Mouse (Mus musculus) midbrain, embryonic 15.5 days (tissue): Measurements from ENCODE around the gene Ndrg4. TPM values are rescaled to one million over a fixed set of nuclear protein-coding genes. Genes with fewer than 3 reads are reported as not detected.
A peak's percentile ranks its signal among the peaks of the same experiment; 100 is the strongest.
"Not testable (repeated sequence)": the region's sequence is repeated elsewhere in the genome, so short reads cannot be mapped to it uniquely, and the experiment has no call there.

Source experiments
- ATAC-seq: fragments of 200-750 bp; cut with Nextera tagmentation; replicated peaks from 2 replicates; pipeline ENCODE4 v1.8.0; 2017; ENCODE audit warnings: moderate TSS enrichment
- H3K27ac ChIP-seq: fragments of 300-500 bp; sonication (generic); 2 replicates; pipeline ENCODE4 v1.5.1; 2015; ENCODE audit warnings: mild to moderate bottlenecking, inconsistent platforms
- H3K27me3 ChIP-seq: fragments of 300-500 bp; sonication (generic); replicated peaks from 2 replicates; pipeline ENCODE4 v1.6.1; 2015; ENCODE audit warnings: inconsistent platforms
- H3K36me3 ChIP-seq: fragments of 300-500 bp; sonication (generic); replicated peaks from 2 replicates; pipeline ENCODE4 v1.6.1; 2015; ENCODE audit warnings: inconsistent platforms
- H3K4me1 ChIP-seq: fragments of 300-500 bp; sonication (generic); 2 replicates; pipeline ENCODE4 v1.6.1; 2015; ENCODE audit warnings: inconsistent platforms
- H3K4me2 ChIP-seq: fragments of 300-500 bp; sonication (generic); 2 replicates; pipeline ENCODE4 v1.6.1; 2015; ENCODE audit warnings: inconsistent platforms, mild to moderate bottlenecking, moderate library complexity
- H3K4me3 ChIP-seq: fragments of 300-500 bp; sonication (generic); 2 replicates; pipeline ENCODE4 v1.5.1; 2015; ENCODE audit warnings: mild to moderate bottlenecking, inconsistent platforms
- H3K9ac ChIP-seq: fragments of 300-500 bp; sonication (generic); 2 replicates; pipeline ENCODE4 v1.6.1; 2015; ENCODE audit warnings: mild to moderate bottlenecking, inconsistent platforms
- H3K9me3 ChIP-seq: fragments of 300-500 bp; sonication (generic); 2 replicates; pipeline ENCODE4 v1.6.1; 2016; ENCODE audit warnings: inconsistent platforms
- WGBS: fragments of 180-500 bp; shearing (Covaris S2); methylation state at CpG from one replicate; pipeline ENCODE4 v1.1.7; 2015; ENCODE audit warnings: mixed read lengths; 5-methylcytosine and 5-hydroxymethylcytosine counted together
- polyA plus RNA-seq: library from polyadenylated mRNA; unstranded; fragments of >200 nt; fragmentation: Nextera tagmentation; extraction: Ambion mirVana; gene quantifications from 2 replicates; pipeline ENCODE4 v1.2.1, GENCODE M21; 2015

Ndrg4 gene
- polyA plus RNA-seq, 1 experiment from 2014 or later = 379 TPM

DNA sequence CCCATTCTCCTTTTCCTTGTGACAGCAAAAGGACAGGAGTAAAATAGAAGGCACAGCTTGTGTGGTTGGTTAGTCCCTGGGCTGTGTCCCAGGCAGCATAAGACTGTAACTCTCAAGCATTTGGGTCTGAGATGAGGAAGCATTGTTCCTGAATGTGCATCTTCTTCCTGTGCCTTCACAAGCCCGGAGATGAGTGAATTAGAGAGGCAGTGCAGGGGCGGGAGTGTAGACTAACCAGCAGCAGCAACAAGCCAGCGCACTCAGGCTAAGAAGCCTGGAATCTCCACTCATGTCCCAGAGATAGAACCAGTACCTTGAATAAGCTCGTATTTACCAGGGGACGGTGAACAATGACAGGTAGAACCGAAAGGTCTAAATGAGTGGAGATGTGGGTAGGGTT is 15.2 kb upstream of the Ndrg4 start:
- Histone ChIP-seq H3K4me3 (no peak overlapping the region), H3K4me2 (no peak overlapping the region), H3K4me1 (no peaks in the 10 kb centered on the region), H3K9ac (no peak overlapping the region), H3K9me3 (no peaks in the 10 kb centered on the region), H3K36me3 (no peaks in the 10 kb centered on the region), H3K27ac (no peak overlapping the region), H3K27me3 (no peaks in the 10 kb centered on the region)
- ATAC-seq = no peak
- 90% methylated on average over 6 of the region's 6 CpGs for WGBS

DNA sequence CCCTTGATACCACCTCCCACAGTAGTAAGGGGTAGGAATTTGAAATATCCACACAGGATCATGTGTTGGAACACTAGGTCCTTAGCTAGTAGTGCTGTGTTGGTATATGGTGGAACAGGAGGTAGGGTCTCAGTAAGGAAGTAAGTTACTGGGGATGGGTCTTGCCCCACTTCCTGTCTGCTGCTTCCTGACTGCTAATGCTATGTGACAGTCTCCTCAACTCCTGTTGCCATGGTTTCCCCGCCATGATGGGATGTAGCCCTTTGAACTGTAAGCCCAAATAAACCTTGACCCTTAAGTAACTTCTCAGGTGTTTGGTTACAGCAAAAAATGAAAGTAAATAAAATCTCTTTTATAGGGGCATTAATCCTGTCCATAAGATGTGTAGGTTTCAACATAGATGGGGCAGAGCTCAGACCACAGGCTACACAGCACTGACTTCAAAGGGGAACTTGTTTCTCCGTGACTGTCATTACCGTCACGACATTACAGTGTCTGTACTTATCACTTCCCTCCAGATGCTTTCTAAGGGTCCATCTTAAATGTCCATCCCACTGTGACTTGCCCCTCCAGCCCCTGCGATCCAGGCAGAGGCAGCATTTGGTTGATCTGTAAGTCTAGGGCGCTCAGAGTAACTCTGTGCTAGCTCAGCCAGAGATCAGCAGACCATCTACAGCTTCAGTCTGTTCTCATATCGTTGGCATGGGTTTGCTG is 13.7 kb upstream of the Ndrg4 start:
- no peak overlapping the region for H3K4me2 ChIP-seq
- H3K9me3 ChIP-seq = no peaks in the 10 kb centered on the region
- no peaks in the 10 kb centered on the region for H3K36me3 ChIP-seq
- no peak overlapping the region for H3K4me3 ChIP-seq
- H3K9ac ChIP-seq = no peak overlapping the region
- no peak overlapping the region for H3K27ac ChIP-seq
- 84% methylated on average over 7 of the region's 7 CpGs for WGBS
- H3K27me3 ChIP-seq = no peaks in the 10 kb centered on the region
- no peak for ATAC-seq
- no peaks in the 10 kb centered on the region for H3K4me1 ChIP-seq

DNA sequence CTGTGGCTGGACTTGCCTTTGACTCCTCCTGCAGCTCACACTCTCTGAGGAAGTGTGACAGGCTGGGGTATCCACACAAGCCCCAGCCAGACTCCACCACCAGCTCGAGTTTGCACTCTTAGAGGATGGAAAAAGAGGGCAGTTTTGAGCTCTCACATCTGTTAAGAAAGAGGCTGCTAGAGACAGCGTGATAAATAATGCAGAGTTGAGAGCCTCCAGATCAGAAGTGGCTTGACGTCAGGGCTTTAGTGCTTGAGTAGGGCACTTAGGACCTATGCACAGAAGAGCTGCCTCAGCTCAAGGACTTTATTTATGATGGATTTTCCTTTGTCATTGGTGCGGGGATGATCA is 13.2 kb upstream of the Ndrg4 start:
- H3K27ac ChIP-seq = no peak overlapping the region
- WGBS = 73% methylated on average over 4 of the region's 4 CpGs
- no peak for ATAC-seq

DNA sequence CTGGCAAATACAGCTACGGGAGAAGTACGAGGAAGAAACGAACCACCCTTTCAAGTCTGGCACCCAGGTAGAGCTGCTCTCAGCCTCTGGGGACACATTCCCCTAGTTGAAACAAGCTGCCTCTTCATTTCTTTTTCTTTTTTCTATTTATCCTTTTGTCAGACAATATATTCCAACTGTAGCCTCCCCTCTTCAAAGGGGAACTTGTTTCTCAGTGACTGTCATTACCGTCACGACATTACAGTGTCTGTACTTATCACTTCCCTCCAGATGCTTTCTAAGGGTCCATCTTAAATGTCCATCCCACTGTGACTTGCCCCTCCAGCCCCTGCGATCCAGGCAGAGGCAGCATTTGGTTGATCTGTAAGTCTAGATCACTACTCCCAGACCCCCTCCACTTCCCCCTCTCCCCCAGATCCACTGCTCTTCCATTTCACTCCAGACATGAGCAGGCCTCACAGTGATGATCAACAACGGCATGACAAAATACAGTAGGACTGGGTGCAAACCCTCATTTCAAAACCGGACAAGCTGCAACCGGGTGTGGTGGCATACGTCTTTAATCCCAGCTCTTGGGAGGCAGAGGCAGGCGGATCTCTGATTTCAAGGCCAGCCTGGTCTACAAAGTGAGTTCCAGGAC is 10.8 kb upstream of the Ndrg4 start:
- not testable (repeated sequence) for H3K27ac ChIP-seq, H3K9ac ChIP-seq, H3K4me1 ChIP-seq, ATAC-seq, H3K4me2 ChIP-seq, H3K4me3 ChIP-seq, H3K27me3 ChIP-seq, H3K9me3 ChIP-seq, H3K36me3 ChIP-seq
- WGBS = 93% methylated on average over 11 of the region's 11 CpGs

More for the DNA sequence above, 13.2 kb upstream of the Ndrg4 start:
- Histone ChIP-seq H3K4me2 (no peak overlapping the region), H3K9me3 (no peaks in the 10 kb centered on the region), H3K27me3 (no peaks in the 10 kb centered on the region), H3K9ac (no peak overlapping the region), H3K4me1 (peaks cover 2% of the 10 kb centered on the region; the same call in 1 of the 2 replicates), H3K4me3 (no peak overlapping the region), H3K36me3 (no peaks in the 10 kb centered on the region)

DNA sequence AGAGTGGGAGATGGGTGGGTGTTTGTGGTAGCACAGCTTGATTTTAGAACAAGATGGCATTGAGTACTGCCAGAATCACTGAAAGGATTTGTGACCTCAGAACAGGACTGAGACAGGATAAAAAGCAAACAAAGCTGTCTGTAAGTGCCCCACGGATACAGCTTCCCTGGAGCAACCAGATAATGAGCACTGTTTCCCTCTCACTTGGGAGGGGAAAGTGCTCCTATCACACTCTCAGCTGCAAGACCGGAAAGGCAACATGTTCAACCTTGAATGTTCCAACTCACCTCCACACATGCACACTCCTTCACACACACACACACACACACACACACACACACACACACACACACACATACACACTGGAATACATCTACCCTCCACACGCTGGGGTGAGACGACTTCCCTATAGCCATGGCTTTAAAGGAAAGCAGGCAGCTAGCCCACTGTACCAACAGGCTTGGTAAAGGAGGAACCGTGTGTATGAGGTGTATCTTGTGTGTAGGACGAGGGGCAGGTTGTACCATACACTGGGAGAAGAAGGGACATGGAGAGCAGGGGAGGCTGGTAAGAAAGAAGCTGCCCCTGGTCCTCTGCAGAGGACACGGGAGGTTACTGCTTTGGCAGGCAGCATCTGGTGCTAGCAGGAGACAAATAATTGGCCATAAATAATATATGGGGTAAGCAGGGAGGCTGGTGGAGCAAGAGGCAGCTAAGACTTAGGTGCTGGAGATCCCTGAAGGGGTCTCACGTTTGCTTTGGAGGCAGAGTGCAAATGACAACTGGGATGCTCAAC is 8.4 kb upstream of the Ndrg4 start:
- 61% methylated on average over 8 of the region's 8 CpGs for WGBS
- no peak overlapping the region for H3K4me2 ChIP-seq
- no peaks in the 10 kb centered on the region for H3K27me3 ChIP-seq
- no peaks in the 10 kb centered on the region for H3K9me3 ChIP-seq
- peak; percentile 58; the same call in 1 of the 2 replicates for ATAC-seq
- H3K27ac ChIP-seq = peak overlapping the region; percentile 45
- peaks cover 4% of the 10 kb centered on the region; the same call in 1 of the 2 replicates for H3K4me1 ChIP-seq
- no peak overlapping the region for H3K9ac ChIP-seq
- no peak overlapping the region for H3K4me3 ChIP-seq
- no peaks in the 10 kb centered on the region for H3K36me3 ChIP-seq

DNA sequence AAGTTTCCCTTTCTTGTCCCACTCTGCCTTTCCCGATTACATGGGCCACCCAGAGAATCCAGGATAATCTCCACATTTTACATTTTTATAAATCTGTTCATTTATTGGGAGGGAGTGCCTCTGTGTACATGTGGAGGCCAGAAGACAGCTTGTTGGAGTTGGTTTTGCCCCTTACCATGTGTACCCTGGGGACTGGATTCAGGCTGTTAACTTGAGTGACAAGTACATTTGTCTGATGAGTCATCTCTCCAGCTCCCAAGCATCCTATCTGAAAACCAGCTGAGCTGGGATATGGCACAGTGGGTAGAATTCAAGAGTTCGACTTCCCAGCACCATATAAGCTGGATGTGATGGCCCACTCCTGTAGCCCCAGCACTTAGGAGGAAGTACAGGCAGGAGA is 6.8 kb upstream of the Ndrg4 start:
- no peak overlapping the region for H3K9ac ChIP-seq
- no peaks in the 10 kb centered on the region for H3K36me3 ChIP-seq
- H3K4me1 ChIP-seq = peaks cover 4% of the 10 kb centered on the region; the same call in 1 of the 2 replicates
- no peak overlapping the region for H3K27ac ChIP-seq
- WGBS = 88% methylated on average over 2 of the region's 2 CpGs
- no peak overlapping the region for H3K4me3 ChIP-seq
- no peaks in the 10 kb centered on the region for H3K27me3 ChIP-seq
- no peak for ATAC-seq
- H3K9me3 ChIP-seq = no peaks in the 10 kb centered on the region
- H3K4me2 ChIP-seq = no peak overlapping the region

DNA sequence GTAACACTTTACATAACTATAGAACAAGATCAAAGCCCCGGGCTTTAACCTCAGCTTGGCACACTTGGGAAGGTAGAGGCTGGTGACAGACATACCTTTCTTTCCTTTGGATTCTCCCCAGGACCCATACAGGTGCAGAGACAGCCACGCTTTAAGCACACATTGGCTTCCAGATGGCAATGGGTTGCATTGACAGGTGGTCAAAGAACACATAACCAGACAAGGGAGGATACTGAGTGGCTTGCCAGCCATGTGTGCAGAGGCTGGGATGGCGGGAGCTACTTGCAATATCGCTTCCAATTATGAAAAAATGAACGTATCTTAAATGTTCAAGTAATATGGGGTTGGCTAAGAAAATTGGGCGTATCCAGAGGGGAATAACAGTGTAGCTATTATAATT is 4.9 kb upstream of the Ndrg4 start:
- no peak overlapping the region for H3K4me3 ChIP-seq
- 89% methylated on average over 6 of the region's 6 CpGs for WGBS

DNA sequence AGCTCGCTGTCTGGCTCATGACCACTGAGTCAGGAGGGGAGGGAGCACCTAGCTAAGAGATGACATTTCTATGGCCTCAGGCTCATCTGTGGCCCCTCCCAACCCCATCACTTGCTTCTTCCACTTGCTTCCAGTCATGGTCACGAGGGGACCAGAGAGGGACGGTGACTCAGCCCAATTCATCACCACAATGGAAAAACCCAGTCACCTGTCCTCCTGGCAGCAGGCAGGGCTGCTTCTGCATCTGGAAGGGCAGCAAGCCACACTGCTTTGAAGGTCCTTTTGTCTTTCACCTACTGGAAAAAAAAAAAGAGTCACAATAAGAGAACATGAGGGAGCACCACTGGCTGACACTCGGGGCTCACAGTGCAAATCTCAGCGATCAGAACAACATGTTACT is 4.0 kb upstream of the Ndrg4 start:
- ATAC-seq = no peak
- H3K4me2 ChIP-seq = no peak overlapping the region
- H3K9me3 ChIP-seq = no peaks in the 10 kb centered on the region
- WGBS = 80% methylated on average over 5 of the region's 5 CpGs
- H3K27ac ChIP-seq = no peak overlapping the region
- H3K36me3 ChIP-seq = no peaks in the 10 kb centered on the region
- H3K4me1 ChIP-seq = peaks cover 10% of the 10 kb centered on the region; the same call in 1 of the 2 replicates
- H3K9ac ChIP-seq = no peak overlapping the region
- no peak overlapping the region for H3K4me3 ChIP-seq
- H3K27me3 ChIP-seq = 0 out of 2 replicates have a peak, but pooled peaks cover 3% of the 10 kb centered on the region

More for the DNA sequence above, 4.9 kb upstream of the Ndrg4 start:
- Histone ChIP-seq H3K27me3 (0 out of 2 replicates have a peak, but pooled peaks cover 3% of the 10 kb centered on the region), H3K27ac (no peak overlapping the region), H3K4me2 (no peak overlapping the region), H3K36me3 (no peaks in the 10 kb centered on the region), H3K9ac (no peak overlapping the region), H3K4me1 (peaks cover 4% of the 10 kb centered on the region; the same call in 1 of the 2 replicates), H3K9me3 (no peaks in the 10 kb centered on the region)
- ATAC-seq = no peak

DNA sequence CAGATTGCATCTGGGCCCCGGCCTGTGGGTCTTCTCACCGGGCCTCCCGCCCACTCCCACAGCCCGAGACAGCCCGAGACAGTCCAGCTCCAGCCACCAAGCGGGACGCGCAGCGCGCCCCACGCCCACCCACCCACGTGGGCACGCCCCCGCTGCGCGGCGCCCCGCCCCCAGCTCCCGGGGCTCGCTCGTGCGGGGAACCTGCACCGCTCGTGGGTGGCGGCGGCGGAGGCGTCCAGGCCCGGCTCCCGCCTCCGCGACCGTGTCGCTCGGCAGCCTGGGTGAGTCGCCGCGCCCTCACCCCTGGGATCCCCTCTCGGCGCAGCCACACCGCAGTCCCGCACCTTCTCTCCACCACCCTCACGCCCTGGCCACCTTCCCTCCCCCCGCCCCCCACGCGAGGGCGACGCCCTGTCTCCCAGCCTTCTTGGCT is 827 bp downstream of the Ndrg4 start:
- Histone ChIP-seq H3K4me2 (peak overlapping the region; percentile 73), H3K4me3 (peak overlapping the region; percentile 70), H3K27me3 (0 out of 2 replicates have a peak, but pooled peaks cover 6% of the 10 kb centered on the region), H3K9ac (peak overlapping the region; percentile 69), H3K9me3 (no peaks in the 10 kb centered on the region), H3K27ac (peak overlapping the region; percentile 63), H3K36me3 (no peaks in the 10 kb centered on the region), H3K4me1 (peaks cover 25% of the 10 kb centered on the region)
- ATAC-seq = peak; percentile 78
- WGBS = 1% methylated on average over 40 of the region's 48 CpGs

DNA sequence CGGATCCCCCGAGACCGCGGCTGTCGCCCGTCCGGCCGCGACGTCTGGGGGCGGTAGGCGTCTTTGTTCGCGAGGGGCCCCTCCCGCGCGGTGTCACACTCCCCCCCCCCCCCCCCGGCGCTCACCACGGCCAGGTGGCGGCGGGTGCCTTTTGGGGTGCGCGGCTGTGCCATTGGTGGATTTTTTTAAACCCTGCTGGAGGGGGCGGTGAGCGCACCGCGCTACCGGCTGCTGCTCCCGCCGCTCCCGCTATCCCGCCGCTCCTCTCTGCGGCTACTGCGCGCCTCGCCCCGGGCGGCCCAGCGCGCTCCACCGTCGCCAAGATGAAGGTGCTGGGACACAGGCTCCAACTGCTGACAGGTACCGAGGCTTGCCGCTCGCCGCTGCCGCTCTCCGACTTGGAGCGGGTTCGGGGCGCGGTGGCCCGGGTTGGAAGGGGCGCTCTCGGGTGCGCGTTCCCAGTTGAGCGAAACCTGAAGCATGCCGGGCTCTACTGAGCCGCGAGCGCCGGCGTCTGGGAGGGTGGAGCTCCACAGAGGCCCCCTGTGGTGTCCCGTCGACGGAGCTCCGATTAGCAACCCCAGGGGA is 1.3 kb downstream of the Ndrg4 start:
- Histone ChIP-seq H3K4me2 (peak overlapping the region; percentile 73), H3K9ac (peak overlapping the region; percentile 69), H3K27me3 (0 out of 2 replicates have a peak, but pooled peaks cover 6% of the 10 kb centered on the region), H3K4me1 (peaks cover 25% of the 10 kb centered on the region), H3K4me3 (peak overlapping the region; percentile 70), H3K9me3 (no peaks in the 10 kb centered on the region), H3K27ac (peak overlapping the region; percentile 63), H3K36me3 (no peaks in the 10 kb centered on the region)
- ATAC-seq = peak; percentile 59
- under 1% methylated on average over 58 of the region's 70 CpGs for WGBS

DNA sequence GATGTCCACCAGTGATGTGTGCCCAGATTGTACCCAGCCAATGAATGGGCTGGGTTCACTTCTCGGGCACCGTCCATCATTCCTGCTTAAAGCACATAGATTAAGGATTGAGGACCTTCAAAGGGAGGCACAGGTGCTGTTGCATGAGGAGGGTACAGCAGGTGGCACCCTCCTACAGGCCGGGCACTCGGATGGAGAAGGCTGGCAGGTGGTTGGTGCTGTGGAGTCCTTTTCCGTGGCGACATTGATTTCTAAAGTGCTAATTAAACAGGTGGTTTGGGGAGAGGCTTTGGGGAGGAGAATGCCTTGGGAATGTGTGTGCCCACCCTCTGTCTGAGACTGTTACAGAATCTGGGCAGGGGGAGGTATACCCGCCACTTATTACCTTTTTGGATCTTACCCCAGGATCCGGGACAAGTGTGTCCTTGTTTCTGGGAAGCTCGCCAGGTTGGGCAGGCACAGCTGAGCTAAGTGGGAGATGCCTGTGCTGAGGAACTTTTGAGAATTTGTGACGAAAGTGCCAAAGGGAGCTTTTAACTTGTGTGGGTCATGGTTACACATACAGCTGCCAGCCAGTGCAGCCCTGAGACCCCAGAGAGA is 11.4 kb downstream of the Ndrg4 start:
- no peak overlapping the region for H3K4me3 ChIP-seq
- H3K36me3 ChIP-seq = no peaks in the 10 kb centered on the region
- no peaks in the 10 kb centered on the region for H3K27me3 ChIP-seq
- 76% methylated on average over 10 of the region's 10 CpGs for WGBS
- H3K4me2 ChIP-seq = no peak overlapping the region
- H3K9me3 ChIP-seq = no peaks in the 10 kb centered on the region
- no peaks in the 10 kb centered on the region for H3K4me1 ChIP-seq
- no peak for ATAC-seq
- no peak overlapping the region for H3K9ac ChIP-seq
- no peak overlapping the region for H3K27ac ChIP-seq
